Mouse (Mus musculus) stomach, postnatal 0 days (tissue): ENCODE measurements at regions not wholly inside any gene's neighbourhood (a gene's known extent, or its start where the extent isn't known, plus 50 kb on each side); places are given as distances from the start of the nearest gene placed in this dataset.

Source experiments
- ATAC-seq: fragments of 200-750 bp; cut with Nextera tagmentation; 2 replicates; pipeline ENCODE4 v1.8.0; 2017; ENCODE audit not compliant: low FRiP score, low TSS enrichment
- DNase-seq: peaks from one replicate; pipeline ENCODE4 v3.0.0-alpha.2; 2016; ENCODE audit warnings: low spot score
- H3K27ac ChIP-seq: fragments of 300-500 bp; sonication (generic); replicated peaks from 2 replicates; pipeline ENCODE4 v1.5.1; 2014; ENCODE audit warnings: mild to moderate bottlenecking, control low read depth
- H3K27me3 ChIP-seq: fragments of 300-500 bp; sonication (generic); 2 replicates; pipeline ENCODE4 v1.6.1; 2014; ENCODE audit warnings: low read length; ENCODE audit not compliant: control insufficient read depth, insufficient read depth
- H3K36me3 ChIP-seq: fragments of 300-500 bp; sonication (generic); 2 replicates; pipeline ENCODE4 v1.6.1; 2014; ENCODE audit warnings: low read length, mixed read lengths; ENCODE audit not compliant: control insufficient read depth, insufficient read depth
- H3K4me1 ChIP-seq: fragments of 300-500 bp; sonication (generic); replicated peaks from 2 replicates; pipeline ENCODE4 v1.6.1; 2014; ENCODE audit warnings: antibody characterized with exemption; ENCODE audit not compliant: control insufficient read depth, insufficient read depth
- H3K4me2 ChIP-seq: fragments of 300-500 bp; sonication (generic); replicated peaks from 2 replicates; pipeline ENCODE4 v1.6.1; 2014; ENCODE audit warnings: low read depth, mild to moderate bottlenecking, control low read depth, moderate library complexity
- H3K4me3 ChIP-seq: fragments of 300-500 bp; sonication (generic); 2 replicates; pipeline ENCODE4 v1.5.1; 2014; ENCODE audit warnings: low read depth, low read length, control low read depth
- H3K9ac ChIP-seq: fragments of 300-500 bp; sonication (generic); 2 replicates; pipeline ENCODE4 v1.6.1; 2014; ENCODE audit warnings: mild to moderate bottlenecking, low read length, control low read depth, mixed read lengths
- H3K9me3 ChIP-seq: fragments of 300-500 bp; sonication (generic); 2 replicates; pipeline ENCODE4 v1.6.1; 2016; ENCODE audit warnings: low read length; ENCODE audit not compliant: control insufficient read depth
- CTCF ChIP-seq: IDR thresholded peaks from 2 replicates; pipeline ENCODE4 v1.5.1; 2016; ENCODE audit warnings: antibody characterized with exemption, low read depth, mild to moderate bottlenecking, moderate library complexity
- EP300 ChIP-seq: optimal IDR thresholded peaks from 2 replicates; pipeline ENCODE3; 2016; ENCODE audit warnings: antibody characterized with exemption
- WGBS: fragments of 180-500 bp; shearing (Covaris S2); extraction: QIAGEN DNeasy Blood & Tissue Kit; methylation state at CpG from one replicate; pipeline ENCODE4 v1.1.7; 2014; 5-methylcytosine and 5-hydroxymethylcytosine counted together

DNA sequence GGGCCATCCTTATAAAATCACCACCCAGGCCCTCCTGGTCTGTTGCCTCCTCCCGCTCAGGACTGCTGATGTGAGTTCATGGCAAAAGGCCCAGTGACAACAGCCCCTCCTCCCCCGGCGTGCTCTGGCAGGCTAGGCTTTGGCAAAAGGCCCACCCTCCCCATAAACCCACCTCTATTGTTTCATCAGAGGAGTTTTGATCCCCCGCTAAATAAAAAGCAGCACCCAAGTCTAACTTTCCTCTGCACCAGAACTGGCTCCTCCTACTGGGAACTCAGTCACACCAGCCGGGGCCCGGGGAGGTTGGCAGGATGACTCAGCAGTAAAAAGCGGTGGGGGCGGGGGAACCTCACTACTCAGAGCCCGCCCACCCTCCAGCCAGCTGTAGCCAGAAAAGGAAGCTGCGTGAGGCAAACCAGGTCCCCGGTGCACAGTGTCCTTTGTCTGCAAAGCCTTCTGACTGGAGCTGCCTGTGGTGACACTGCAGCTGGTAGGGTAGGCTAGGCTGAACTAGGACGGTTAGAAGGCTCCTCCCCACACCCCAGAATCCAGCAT lies 122.1 kb downstream of the Cpeb2 start:
- DNase-seq (peak; percentile 92), ATAC-seq (peak; percentile 97)
- peak overlapping the region; percentile 36 for H3K4me3 ChIP-seq
- no peak for TF ChIP-seq EP300
- peak; percentile 58 for TF ChIP-seq CTCF
- H3K9ac ChIP-seq: peak overlapping the region; percentile 47; the same call in 1 of the 2 replicates
- peak overlapping the region; percentile 69; the same call in 1 of the 2 replicates for H3K27ac ChIP-seq
- no peaks in the 10 kb centered on the region for H3K36me3 ChIP-seq
- no peaks in the 10 kb centered on the region for H3K9me3 ChIP-seq
- 0% methylated on average over 12 of the region's 12 CpGs for WGBS
- peaks cover 5% of the 10 kb centered on the region for H3K4me1 ChIP-seq
- H3K27me3 ChIP-seq: no peaks in the 10 kb centered on the region
- peak overlapping the region; percentile 62 for H3K4me2 ChIP-seq

DNA sequence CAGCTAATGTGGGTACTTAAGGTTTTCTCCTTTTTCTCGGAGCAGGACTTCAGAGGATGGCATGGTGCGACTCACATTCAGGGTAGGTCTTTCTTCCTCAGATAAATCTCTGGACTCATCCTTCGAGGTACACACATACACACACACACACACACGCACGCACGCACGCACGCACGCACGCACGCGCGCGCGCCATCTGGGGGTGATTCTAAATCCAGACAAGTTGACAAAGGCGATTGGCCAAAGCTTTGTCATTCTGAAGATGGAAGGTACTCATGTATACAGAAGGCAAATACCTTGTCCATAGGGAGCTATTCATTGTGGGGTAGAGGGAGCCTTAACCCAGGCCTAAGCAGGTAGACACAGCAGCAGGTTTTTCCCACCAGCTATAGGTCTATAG lies 122.9 kb downstream of the Cpeb2 start:
- Histone ChIP-seq H3K4me2 (no peak overlapping the region), H3K36me3 (no peaks in the 10 kb centered on the region), H3K27ac (no peak overlapping the region), H3K9me3 (no peaks in the 10 kb centered on the region), H3K4me3 (no peak overlapping the region), H3K27me3 (no peaks in the 10 kb centered on the region), H3K9ac (no peak overlapping the region), H3K4me1 (peaks cover 5% of the 10 kb centered on the region)
- DNase-seq (no peak), ATAC-seq (no peak)
- WGBS: 86% methylated on average over 16 of the region's 16 CpGs
- TF ChIP-seq EP300 (no peak), CTCF (peak; percentile 27; the same call in 1 of the 2 replicates)

DNA sequence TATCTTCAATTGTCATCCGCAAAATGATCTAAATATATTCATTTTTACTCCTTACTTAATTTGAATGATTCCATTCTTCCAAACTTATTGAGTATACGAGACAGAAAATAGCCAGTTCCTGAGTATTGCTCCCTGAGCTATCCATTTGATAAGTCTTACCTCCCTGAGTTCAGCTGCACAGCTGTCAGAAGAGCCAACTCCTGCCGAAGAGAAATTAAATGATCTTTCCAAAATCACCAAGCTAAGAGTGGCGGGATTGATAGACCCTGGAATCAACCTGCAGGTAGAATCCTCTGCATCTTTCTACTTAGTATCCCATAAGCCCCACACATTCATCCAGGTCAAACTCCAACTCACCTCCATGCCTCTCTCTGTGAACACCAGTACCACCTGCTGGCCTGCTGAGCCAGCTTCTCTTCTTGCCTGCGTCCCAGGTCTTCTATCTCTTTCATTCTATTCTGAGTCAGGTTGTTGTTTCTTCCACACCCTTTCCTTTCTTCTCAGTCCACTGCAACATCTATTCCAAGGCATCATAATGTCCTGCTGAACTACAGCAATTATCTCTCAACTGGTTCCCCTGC lies 124.2 kb downstream of the Cpeb2 start:
- ATAC-seq (no peak), DNase-seq (peak; percentile 24)
- no peak overlapping the region for H3K4me2 ChIP-seq
- H3K27ac ChIP-seq: no peak overlapping the region
- H3K9ac ChIP-seq: no peak overlapping the region
- H3K27me3 ChIP-seq: no peaks in the 10 kb centered on the region
- 82% methylated on average over 5 of the region's 5 CpGs for WGBS
- peaks cover 5% of the 10 kb centered on the region for H3K4me1 ChIP-seq
- TF ChIP-seq CTCF (peak; percentile 69), EP300 (no peak)
- H3K9me3 ChIP-seq: no peaks in the 10 kb centered on the region
- no peaks in the 10 kb centered on the region for H3K36me3 ChIP-seq
- no peak overlapping the region for H3K4me3 ChIP-seq

DNA sequence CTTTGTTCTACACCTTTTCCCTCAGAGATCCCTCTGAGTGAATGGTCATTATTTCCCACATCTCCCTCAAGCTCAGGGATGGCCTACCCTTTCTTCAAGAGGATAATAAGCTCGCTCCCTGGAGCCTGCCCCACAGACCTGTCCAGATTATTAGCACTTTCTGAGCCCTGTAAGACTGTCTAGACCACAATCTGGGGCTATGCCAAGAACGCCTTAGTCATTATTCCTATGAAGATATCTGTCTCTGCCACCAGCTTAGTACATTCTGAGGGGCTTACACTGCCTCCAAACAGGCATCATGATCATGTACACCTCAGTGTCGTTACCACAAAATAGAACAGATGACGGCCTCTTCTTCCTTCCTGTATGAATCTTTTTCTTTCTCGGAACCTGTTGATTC lies 124.9 kb downstream of the Cpeb2 start:
- WGBS: 78% methylated on average over 5 of the region's 5 CpGs
- DNase-seq (no peak), ATAC-seq (no peak)
- no peak overlapping the region for H3K4me3 ChIP-seq
- H3K4me1 ChIP-seq: peaks cover 5% of the 10 kb centered on the region
- no peak overlapping the region for H3K4me2 ChIP-seq
- TF ChIP-seq CTCF (no peak), EP300 (no peak)
- H3K9me3 ChIP-seq: no peaks in the 10 kb centered on the region
- no peak overlapping the region for H3K9ac ChIP-seq
- no peaks in the 10 kb centered on the region for H3K36me3 ChIP-seq
- no peaks in the 10 kb centered on the region for H3K27me3 ChIP-seq
- H3K27ac ChIP-seq: no peak overlapping the region

DNA sequence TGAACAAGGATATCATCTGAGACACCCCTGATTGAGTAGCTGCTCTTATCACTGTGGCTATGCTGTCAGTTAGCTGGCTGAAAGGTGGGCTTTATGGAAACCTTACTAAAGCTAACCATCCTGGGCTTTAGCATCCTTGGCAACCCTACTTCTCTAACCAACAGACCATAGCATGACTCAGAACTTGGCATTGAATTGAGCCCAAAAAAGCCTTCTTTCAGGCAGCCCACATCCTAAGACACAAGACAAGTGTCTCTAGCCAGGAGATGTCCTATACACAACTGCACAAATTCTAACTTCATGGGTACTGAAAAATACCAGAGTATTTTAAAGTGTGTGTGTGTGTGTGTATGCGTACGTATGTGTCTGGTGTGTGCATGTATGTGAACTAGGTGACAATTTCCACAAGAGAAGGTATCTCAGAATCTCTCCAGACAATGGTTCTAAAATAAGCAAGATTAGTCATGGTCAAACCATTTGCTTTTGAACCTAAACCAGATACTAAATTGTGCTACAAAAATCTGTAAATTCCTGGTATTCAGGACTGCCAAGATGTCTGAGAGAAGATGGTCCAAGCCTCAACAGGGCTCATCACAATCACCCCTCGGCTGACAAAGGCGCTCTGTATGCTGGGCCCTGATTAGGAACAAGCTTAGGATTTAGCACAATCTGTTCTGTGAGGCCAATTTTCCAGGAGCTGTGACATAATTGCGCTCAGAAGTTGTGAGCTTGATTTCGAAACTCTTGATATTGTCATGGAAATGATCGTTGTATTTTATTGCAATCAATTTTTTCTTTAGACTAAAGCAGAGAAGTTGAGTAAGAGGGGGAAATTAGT lies 126.2 kb downstream of the Cpeb2 start:
- 81% methylated on average over 7 of the region's 7 CpGs for WGBS
- no peaks in the 10 kb centered on the region for H3K9me3 ChIP-seq
- H3K4me1 ChIP-seq: peaks cover 5% of the 10 kb centered on the region
- H3K9ac ChIP-seq: no peak overlapping the region
- ATAC-seq (no peak), DNase-seq (no peak)
- no peak overlapping the region for H3K4me3 ChIP-seq
- H3K36me3 ChIP-seq: no peaks in the 10 kb centered on the region
- no peak for TF ChIP-seq CTCF
- no peak for TF ChIP-seq EP300
- no peak overlapping the region for H3K27ac ChIP-seq
- no peak overlapping the region for H3K4me2 ChIP-seq
- H3K27me3 ChIP-seq: no peaks in the 10 kb centered on the region

DNA sequence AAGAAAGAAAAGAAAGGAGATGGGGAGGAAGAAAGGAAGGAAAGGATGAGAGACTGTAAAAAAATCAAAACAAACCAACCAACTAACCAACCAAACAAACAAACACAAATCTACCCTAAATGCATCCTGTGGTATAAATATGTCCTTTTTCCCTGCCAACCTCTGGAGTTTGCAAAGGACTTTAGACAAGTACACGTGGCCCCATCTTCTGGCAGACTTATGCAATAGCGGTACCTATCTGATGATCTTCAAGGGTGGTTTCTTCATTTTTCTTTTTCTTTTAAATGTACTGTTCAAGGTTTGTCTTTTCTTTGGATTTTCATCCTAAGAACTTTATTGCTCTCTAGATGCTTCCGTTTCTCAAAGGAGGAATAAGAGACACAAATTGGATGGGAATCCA lies 127.3 kb downstream of the Cpeb2 start:
- Histone ChIP-seq H3K27me3 (no peaks in the 10 kb centered on the region), H3K36me3 (no peaks in the 10 kb centered on the region), H3K4me2 (no peak overlapping the region), H3K9ac (no peak overlapping the region), H3K4me1 (no peaks in the 10 kb centered on the region), H3K9me3 (no peaks in the 10 kb centered on the region), H3K4me3 (no peak overlapping the region), H3K27ac (no peak overlapping the region)
- WGBS: 50% methylated on average over 3 of the region's 3 CpGs
- TF ChIP-seq CTCF: peak; percentile 88
- TF ChIP-seq EP300: no peak
- ATAC-seq (no peak), DNase-seq (peak; percentile 44)
